Mouse (Mus musculus) MEL (cell line): ENCODE measurements around the gene Galntl6. TPM values are rescaled to one million over a fixed set of nuclear protein-coding genes. Genes with fewer than 3 reads are reported as not detected.

Experiments used
- DNase-seq: peaks from one replicate; pipeline ENCODE4 v3.0.0; 2011; ENCODE audit warnings: low read depth, low spot score
- H3K27ac ChIP-seq: 2 replicates; pipeline ENCODE4 v1.5.1; 2012; ENCODE audit warnings: low read depth, mild to moderate bottlenecking, control low read depth, low read length, moderate library complexity; ENCODE audit not compliant: control insufficient read depth
- H3K27me3 ChIP-seq, 2 experiments: fragments of 150-350 bp in 1 of 2; sonication (generic) in 1 of 2; 2 replicates each; pipeline ENCODE4 v1.6.1; 2012; ENCODE audit warnings: low read length in 2 of 2, mild to moderate bottlenecking in 2 of 2, improper control_type of control experiment in 1 of 2, moderate library complexity in 1 of 2; ENCODE audit not compliant: insufficient read depth in 2 of 2, control insufficient read depth in 1 of 2
- H3K36me3 ChIP-seq, 2 experiments: 2 replicates each; pipeline ENCODE4 v1.6.1; 2012 to 2014; ENCODE audit warnings: low read length in 2 of 2, improper control_type of control experiment in 1 of 2, inconsistent platforms in 1 of 2, mild to moderate bottlenecking in 1 of 2; ENCODE audit not compliant: insufficient read depth in 2 of 2, control insufficient read depth in 1 of 2
- H3K4me1 ChIP-seq, 2 experiments: fragments of 150-350 bp in 1 of 2; sonication (generic) in 1 of 2; 2 replicates each; pipeline ENCODE4 v1.6.1; 2012; ENCODE audit warnings: low read length in 2 of 2, improper control_type of control experiment in 1 of 2, mild to moderate bottlenecking in 1 of 2; ENCODE audit not compliant: insufficient read depth in 2 of 2, control insufficient read depth in 1 of 2
- H3K4me3 ChIP-seq, 2 experiments: fragments of 150-350 bp in 1 of 2; sonication (generic) in 1 of 2; 2 replicates each; pipeline ENCODE4 v1.5.1; 2012; ENCODE audit warnings: low read depth in 2 of 2, low read length in 2 of 2, mild to moderate bottlenecking in 2 of 2, moderate library complexity in 2 of 2, control low read depth in 1 of 2, improper control_type of control experiment in 1 of 2; ENCODE audit not compliant: control insufficient read depth in 1 of 2, insufficient read depth in 1 of 2
- H3K79me2 ChIP-seq: 2 replicates; pipeline ENCODE4 v1.6.1; 2012; ENCODE audit warnings: mild to moderate bottlenecking, low read length, moderate library complexity; ENCODE audit not compliant: control insufficient read depth, poor library complexity, insufficient read depth
- H3K9ac ChIP-seq: 2 replicates; pipeline ENCODE4 v1.6.1; 2012; ENCODE audit warnings: low read depth, mild to moderate bottlenecking, control low read depth, low read length, moderate library complexity; ENCODE audit not compliant: control insufficient read depth, poor library complexity, severe bottlenecking
- H3K9me3 ChIP-seq: fragments of 150-350 bp; sonication (generic); replicated peaks from 2 replicates; pipeline ENCODE4 v1.6.1; 2012; ENCODE audit warnings: mild to moderate bottlenecking, low read length, improper control_type of control experiment, moderate library complexity; ENCODE audit not compliant: insufficient read depth
- CHD2 ChIP-seq: IDR thresholded peaks from 2 replicates; pipeline ENCODE4 v1.6.1; 2011; ENCODE audit warnings: low read length, improper control_type of control experiment
- CTCF ChIP-seq, 3 experiments: IDR thresholded peaks in 2 of 3; conservative IDR thresholded peaks in 1 of 3; 2 replicates each; pipeline ENCODE4 v1.5.1; 2011 to 2012; ENCODE audit warnings: low read length in 3 of 3, low read depth in 2 of 3, mild to moderate bottlenecking in 2 of 3, improper control_type of control experiment in 1 of 3, inconsistent platforms in 1 of 3, mixed read lengths in 1 of 3, moderate library complexity in 1 of 3; ENCODE audit not compliant: control insufficient read depth in 1 of 3, insufficient read depth in 1 of 3, poor library complexity in 1 of 3, severe bottlenecking in 1 of 3
- ELF1 ChIP-seq: IDR thresholded peaks from 2 replicates; pipeline ENCODE4 v1.6.1; 2014; ENCODE audit warnings: low read depth, mild to moderate bottlenecking, inconsistent platforms, low read length, improper control_type of control experiment, moderate library complexity
- EP300 ChIP-seq, 2 experiments: IDR thresholded peaks; 2 replicates each; pipeline ENCODE4 v1.6.1; 2011; ENCODE audit warnings: improper control_type of control experiment in 2 of 2, low read length in 2 of 2, low read depth in 1 of 2, mild to moderate bottlenecking in 1 of 2
- ETS1 ChIP-seq: IDR thresholded peaks from 2 replicates; pipeline ENCODE4 v1.6.1; 2012; ENCODE audit warnings: low read depth, mild to moderate bottlenecking, inconsistent platforms, low read length, improper control_type of control experiment, moderate library complexity
- GABPA ChIP-seq: IDR thresholded peaks from 2 replicates; pipeline ENCODE4 v1.6.1; 2012; ENCODE audit warnings: low read depth, mild to moderate bottlenecking, inconsistent platforms, low read length, improper control_type of control experiment, moderate library complexity
- MAFK ChIP-seq: IDR thresholded peaks from 2 replicates; pipeline ENCODE4 v1.6.1; 2011; ENCODE audit warnings: low read depth, mild to moderate bottlenecking, low read length, improper control_type of control experiment, borderline replicate concordance
- MAX ChIP-seq: IDR thresholded peaks from 2 replicates; pipeline ENCODE4 v1.6.1; 2011; ENCODE audit warnings: low read length, improper control_type of control experiment
- MAZ ChIP-seq: IDR thresholded peaks from 2 replicates; pipeline ENCODE4 v1.6.1; 2012; ENCODE audit warnings: low read depth, mild to moderate bottlenecking, inconsistent platforms, low read length, improper control_type of control experiment
- MEF2A ChIP-seq: IDR thresholded peaks from 2 replicates; pipeline ENCODE4 v1.6.1; 2014; ENCODE audit warnings: low read depth, mild to moderate bottlenecking, inconsistent platforms, low read length, improper control_type of control experiment; ENCODE audit not compliant: poor library complexity, insufficient replicate concordance, severe bottlenecking; ENCODE audit errors: extremely low read depth
- MXI1 ChIP-seq: IDR thresholded peaks from 2 replicates; pipeline ENCODE4 v1.6.1; 2011; ENCODE audit warnings: mild to moderate bottlenecking, low read depth, low read length, improper control_type of control experiment
- MYC ChIP-seq: IDR thresholded peaks from 2 replicates; pipeline ENCODE4 v1.6.1; 2011; ENCODE audit warnings: low read depth, mild to moderate bottlenecking, low read length, improper control_type of control experiment, moderate library complexity
- NELFE ChIP-seq: IDR thresholded peaks from 2 replicates; pipeline ENCODE4 v1.6.1; 2011; ENCODE audit warnings: low read depth, low read length, improper control_type of control experiment
- POLR2AphosphoS2 ChIP-seq: IDR thresholded peaks from 2 replicates; pipeline ENCODE4 v1.6.1; 2011; ENCODE audit warnings: low read length, improper control_type of control experiment
- RAD21 ChIP-seq: IDR thresholded peaks from 2 replicates; pipeline ENCODE4 v1.6.1; 2011; ENCODE audit warnings: mild to moderate bottlenecking, low read depth, low read length, improper control_type of control experiment
- RCOR1 ChIP-seq: IDR thresholded peaks from 2 replicates; pipeline ENCODE4 v1.6.1; 2012; ENCODE audit warnings: low read depth, mild to moderate bottlenecking, inconsistent platforms, low read length, improper control_type of control experiment
- SIN3A ChIP-seq: IDR thresholded peaks from 2 replicates; pipeline ENCODE4 v1.6.1; 2012; ENCODE audit warnings: low read length, improper control_type of control experiment, inconsistent platforms
- SMC3 ChIP-seq: IDR thresholded peaks from 2 replicates; pipeline ENCODE4 v1.6.1; 2011; ENCODE audit warnings: low read depth, low read length, improper control_type of control experiment
- TCF12 ChIP-seq: IDR thresholded peaks from 2 replicates; pipeline ENCODE4 v1.6.1; 2014; ENCODE audit warnings: low read depth, mild to moderate bottlenecking, inconsistent platforms, low read length, improper control_type of control experiment, moderate library complexity
- UBTF ChIP-seq: IDR thresholded peaks from 2 replicates; pipeline ENCODE4 v1.6.1; 2012; ENCODE audit warnings: low read depth, mild to moderate bottlenecking, inconsistent platforms, low read length, improper control_type of control experiment, moderate library complexity, borderline replicate concordance; ENCODE audit not compliant: insufficient read depth
- USF1 ChIP-seq: IDR thresholded peaks from 2 replicates; pipeline ENCODE4 v1.6.1; 2014; ENCODE audit warnings: low read depth, mild to moderate bottlenecking, inconsistent platforms, low read length, improper control_type of control experiment, moderate library complexity
- ZC3H11A ChIP-seq: IDR thresholded peaks from 2 replicates; pipeline ENCODE4 v1.6.1; 2012; ENCODE audit warnings: low read depth, mild to moderate bottlenecking, inconsistent platforms, low read length, improper control_type of control experiment
- ZNF384 ChIP-seq: IDR thresholded peaks from 2 replicates; pipeline ENCODE4 v1.6.1; 2012; ENCODE audit warnings: low read depth, mild to moderate bottlenecking, inconsistent platforms, low read length, improper control_type of control experiment
- polyA plus RNA-seq, 2 experiments: library from polyadenylated mRNA; stranded (reverse) in 1 of 2; unstranded in 1 of 2; fragments of >175 nt in 1 of 2; fragments of >200 nt in 1 of 2; gene quantifications; 2 replicates each; pipeline versions ENCODE4 v1.2.1 to v1.2.4; 2012; ENCODE audit warnings: low replicate concordance in 2 of 2, low read depth in 1 of 2; ENCODE audit not compliant: insufficient read length in 2 of 2, insufficient read depth in 1 of 2, missing spikeins in 1 of 2
- total RNA-seq: library from RNA; depleted of rRNA; stranded (reverse); fragments of 300-350 nt; gene quantifications from 2 replicates; pipeline ENCODE4 v1.2.3, GENCODE M21; 2012

The Galntl6 gene
- total and polyA plus RNA-seq, 3 experiments, result not detected

- DNase-seq, result no peak
- Histone ChIP-seq H3K9me3 (no peaks in the 10 kb centered on the region), H3K4me1 (no peaks in the 10 kb centered on the region), H3K27ac (no peak overlapping the region), H3K9ac (no peak overlapping the region), H3K79me2 (no peaks in the 10 kb centered on the region), H3K4me3 (no peak overlapping the region), H3K27me3 (no peaks in the 10 kb centered on the region), H3K36me3 (no peaks in the 10 kb centered on the region)
- TF ChIP-seq ETS1 (no peak), MAZ (no peak), SIN3A (no peak), RAD21 (no peak), MAFK (no peak), NELFE (no peak), EP300 (IDR thresholded peaks at IDR 0.05; ENCODE audit: low read depth in 1 of 2, low read length in 2 of 2) (no peak), POLR2AphosphoS2 (no peak), GABPA (no peak), MXI1 (no peak)
Observed at GRCm38 (mm10) chr8:58234220-58234619, 678.2 kb downstream of the Galntl6 start.

DNA sequence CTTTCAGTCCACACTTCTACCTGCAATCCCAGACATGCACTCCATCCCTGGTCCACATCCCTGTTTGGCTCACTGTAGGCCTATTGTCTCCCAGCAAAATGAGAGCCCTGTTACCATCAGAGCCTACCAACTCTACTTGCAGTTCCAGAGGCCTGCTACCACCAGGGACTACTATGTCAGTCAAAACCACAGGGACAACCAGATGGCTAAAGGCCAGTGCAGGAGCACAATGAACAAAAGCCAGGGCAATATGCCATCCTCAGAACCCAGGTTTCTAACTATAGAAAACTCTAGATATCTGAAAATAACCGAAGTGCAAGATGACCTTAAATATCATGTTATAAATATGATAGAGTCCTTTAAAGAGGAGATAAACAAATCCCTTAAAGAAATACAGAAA is 683.7 kb downstream of the Galntl6 start:
- Histone ChIP-seq H3K79me2 (no peaks in the 10 kb centered on the region), H3K27ac (no peak overlapping the region), H3K9me3 (no peaks in the 10 kb centered on the region), H3K4me1 (no peaks in the 10 kb centered on the region), H3K27me3 (no peaks in the 10 kb centered on the region), H3K36me3 (no peaks in the 10 kb centered on the region), H3K9ac (no peak overlapping the region), H3K4me3 (no peak overlapping the region)
- TF ChIP-seq MEF2A (no peak), CTCF (IDR thresholded peaks at IDR 0.05 in 2 of 3, conservative IDR thresholded peaks at IDR 0.05 in 1 of 3; ENCODE audit: control insufficient read depth in 1 of 3, insufficient read depth in 1 of 3, low read depth in 2 of 3, low read length in 3 of 3, poor library complexity in 1 of 3, severe bottlenecking in 1 of 3) (no peak), ZC3H11A (no peak), MAZ (no peak), MAFK (no peak), TCF12 (no peak), UBTF (no peak), GABPA (no peak), RCOR1 (no peak), CHD2 (no peak), ELF1 (no peak), RAD21 (no peak), ZNF384 (no peak), SMC3 (no peak), USF1 (no peak), MAX (no peak), POLR2AphosphoS2 (no peak), EP300 (IDR thresholded peaks at IDR 0.05; ENCODE audit: low read depth in 1 of 2, low read length in 2 of 2) (no peak), MYC (no peak)
- DNase-seq, result no peak
